8 mouse cellular contexts compared by ENCODE assay signal in genomic region chr13:48998591-48998990, GRCm38 (mm10). TPM values are rescaled to one million over a fixed set of nuclear protein-coding genes. Genes with fewer than 3 reads are reported as not detected.
DNase-seq lines count a peak whose midpoint lies in the region; ATAC-seq and TF ChIP-seq lines count a peak whose summit lies in the region.
"Had no signal": no experiment of that assay in that cellular context is flagged by ENCODE, and none has a peak within 500 bp of the region (broad histone marks: within the 10 kb centered on the region; RNA-seq: fewer than 3 reads in every experiment).

No protein-coding gene starts in this region.

- 11% methylated on average over 6 of the region's 6 CpGs for WGBS in lung, embryonic 14.5 days

- DNase-seq in CH12.LX (ENCODE audit: extremely low read depth) (peak; percentile 71), WW6 (ENCODE audit: low read depth, low spot score) (peak; percentile 67)
- DNase-seq in cerebellum, postnatal 25 days: peak; percentile 65 to 77
- DNase-seq in kidney, postnatal 4 days: peak; percentile 58 to 73
- peak; percentile 92 for DNase-seq in lung, embryonic 14.5 days
- peak; percentile 43 for DNase-seq in right cerebral cortex, postnatal 25 days

- peak overlapping the region; percentile 54; the same call in 1 of the 2 replicates for H3K4me2 ChIP-seq in CH12.LX (ENCODE audit: insufficient read depth, low read depth, poor library complexity, severe bottlenecking)
- H3K4me2 ChIP-seq in lung, embryonic 14.5 days: no peak overlapping the region
- H3K4me2 ChIP-seq: heart, embryonic 15.5 days had no signal

- H3K79me2 ChIP-seq in CH12.LX (replicated peaks; ENCODE audit: control insufficient read depth, extremely low read depth, insufficient read depth, poor library complexity, severe bottlenecking): no peaks in the 10 kb centered on the region

- no peak overlapping the region for H3K9ac ChIP-seq in CH12.LX (ENCODE audit: insufficient read depth, low read depth)
- H3K9ac ChIP-seq in lung, embryonic 14.5 days: no peak overlapping the region
- H3K9ac ChIP-seq: heart, embryonic 15.5 days had no signal

- no peak for TF ChIP-seq POLR2A in CH12.LX (IDR thresholded peaks at IDR 0.05; ENCODE audit: low read depth, low read length)

- TF ChIP-seq EP300 in CH12.LX (IDR thresholded peaks at IDR 0.05; ENCODE audit: low read length): no peak

- no peak overlapping the region for H3K27ac ChIP-seq in CH12.LX (ENCODE audit: insufficient read depth, low read depth)
- no peak overlapping the region for H3K27ac ChIP-seq in lung, embryonic 14.5 days (ENCODE audit: low read depth)
- H3K27ac ChIP-seq: heart, embryonic 15.5 days had no signal

- in situ Hi-C loops in CH12.LX (cut with MboI; ENCODE audit: low pct_ligation_motif_present, low pct_unique_long_range_greater_than_20kb, low sequenced_read_pairs): loop anchor here (10.0 kb wide), 2 partner anchors 124 to 344 kb away; partner anchors contain the start of gene Phf2

- TF ChIP-seq RAD21 in CH12.LX (IDR thresholded peaks at IDR 0.05; ENCODE audit: low read depth, low read length): peak; percentile 90

- peak; percentile 49 to 91; a peak in 3 of 4 replicates for TF ChIP-seq CTCF in CH12.LX (conservative IDR thresholded peaks at IDR 0.05 in 1 of 2, IDR thresholded peaks at IDR 0.05 in 1 of 2; ENCODE audit: low read depth in 2 of 2, low read length in 2 of 2)
- peak; percentile 75 for TF ChIP-seq CTCF in lung, embryonic 14.5 days (IDR thresholded peaks at IDR 0.05; ENCODE audit: low read depth)

- no peak overlapping the region for H3K4me3 ChIP-seq in CH12.LX (replicated peaks in 1 of 3; ENCODE audit: low read depth in 2 of 3, low read length in 2 of 3, poor library complexity in 1 of 3)
- no peak overlapping the region for H3K4me3 ChIP-seq in lung, embryonic 14.5 days (ENCODE audit: low read depth, low read length)
- H3K4me3 ChIP-seq: heart, embryonic 15.5 days had no signal

- no peaks in the 10 kb centered on the region for H3K27me3 ChIP-seq in CH12.LX (replicated peaks)
- H3K27me3 ChIP-seq in lung, embryonic 14.5 days (ENCODE audit: insufficient read depth, low read length): no peaks in the 10 kb centered on the region
- H3K27me3 ChIP-seq: heart, embryonic 15.5 days had no signal

- dilution Hi-C loops in CH12.LX (cut with MboI; ENCODE audit: extremely low pct_ligation_motif_present, extremely low pct_unique_long_range_greater_than_20kb, low sequenced_read_pairs): no loop called here

- no peaks in the 10 kb centered on the region for H3K9me3 ChIP-seq in CH12.LX (replicated peaks; ENCODE audit: low read length)
- no peaks in the 10 kb centered on the region for H3K9me3 ChIP-seq in lung, embryonic 14.5 days (ENCODE audit: low read depth, low read length)
- H3K9me3 ChIP-seq: heart, embryonic 15.5 days had no signal

- H3K36me3 ChIP-seq in CH12.LX (replicated peaks in 1 of 2; ENCODE audit: control insufficient read depth in 1 of 2, insufficient read depth in 1 of 2, low read length in 1 of 2): no peaks in the 10 kb centered on the region
- H3K36me3 ChIP-seq in lung, embryonic 14.5 days (ENCODE audit: insufficient read depth): no peaks in the 10 kb centered on the region
- H3K36me3 ChIP-seq: heart, embryonic 15.5 days had no signal

- ATAC-seq in granulocyte monocyte progenitor cell, adult 5-6 weeks (replicated peaks; ENCODE audit: poor library complexity, severe bottlenecking): peak; percentile 69
- ATAC-seq in lung, embryonic 14.5 days (ENCODE audit: insufficient read depth): no peak; the same call in 1 of the 2 replicates

- peaks cover 0 to 19% of the 10 kb centered on the region in 2 experiments; a peak in 3 of 4 replicates for H3K4me1 ChIP-seq in CH12.LX (ENCODE audit: control insufficient read depth in 1 of 2, insufficient read depth in 2 of 2)
- H3K4me1 ChIP-seq in lung, embryonic 14.5 days (ENCODE audit: insufficient read depth): no peaks in the 10 kb centered on the region

TF ChIP-seq in CH12.LX, 34 proteins besides CTCF, POLR2A, EP300 and RAD21:
- no peak for TF ChIP-seq ELF1 (IDR thresholded peaks at IDR 0.05; ENCODE audit: low read depth, low read length)
- no peak for TF ChIP-seq TBP (conservative IDR thresholded peaks at IDR 0.05; ENCODE audit: low read depth, low read length)
- peak; percentile 54 for TF ChIP-seq ZC3H11A (IDR thresholded peaks at IDR 0.05; ENCODE audit: low read depth, low read length)
- TF ChIP-seq IRF4 (IDR thresholded peaks at IDR 0.05; ENCODE audit: low read depth, low read length): peak; percentile 63; the same call in 1 of the 2 replicates
- TF ChIP-seq SMC3 (IDR thresholded peaks at IDR 0.05; ENCODE audit: low read depth, low read length): peak; percentile 84
- no peak for TF ChIP-seq NELFE (IDR thresholded peaks at IDR 0.05; ENCODE audit: low read depth, low read length)
TF ChIP-seq in CH12.LX: peak in this region for 3.

RNA-seq across cellular contexts. Expression of gene Fam120a, which starts 30.8 kb away (rescaled TPM):
- total RNA-seq in CH12.LX (2012; rRNA removed) (82.6 and 83.2 TPM in 2 replicates), CH12.LX (2014; rRNA removed) (70.0 and 74.9 TPM in 2 replicates)
- polyA plus RNA-seq in CH12.LX (2012; ENCODE audit: insufficient read length, low read depth): 116 and 122 TPM in 2 replicates
- 161 and 168 TPM in 2 replicates for total RNA-seq in granulocyte monocyte progenitor cell, adult 5-6 weeks (2014; fragmentation: Nextera tagmentation)
- 123 and 128 TPM in 2 replicates for total RNA-seq in granulocyte monocyte progenitor cell, adult 5-6 weeks (2017)
- 37.0 and 37.7 TPM in 2 replicates for polyA plus RNA-seq in lung, embryonic 14.5 days (2014; fragmentation: Nextera tagmentation; extraction: Ambion mirVana)
